Mouse (Mus musculus): ENCODE measurements around the gene Gtf2h3. TPM values are rescaled to one million over a fixed set of nuclear protein-coding genes. Genes with fewer than 3 reads are reported as not detected.
"Not testable (repeated sequence)": the region's sequence is repeated elsewhere in the genome, so short reads cannot be mapped to it uniquely, and the experiment has no call there.

Gene Gtf2h3
- polyA plus RNA-seq, 1 experiment from 2014 or later: 69.2 TPM

DNA sequence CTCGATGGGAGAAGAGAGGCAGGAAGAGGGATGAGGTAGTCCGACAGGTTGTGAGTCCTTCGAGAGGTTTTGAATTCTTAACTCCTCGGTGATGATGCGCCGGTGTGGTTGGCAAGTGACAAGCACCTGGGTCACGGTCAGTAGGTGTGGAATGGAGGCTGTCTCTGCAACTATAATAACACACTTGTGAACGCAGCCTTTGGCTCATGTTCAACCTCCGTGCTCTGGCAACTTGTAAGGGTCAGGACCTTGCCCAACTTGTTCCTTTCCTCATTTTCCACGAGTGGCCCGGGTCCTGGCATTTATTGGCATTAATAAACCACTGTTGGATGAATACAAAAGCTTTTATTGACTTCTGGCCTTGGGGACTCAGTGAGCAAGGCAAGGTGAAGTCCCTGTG lies 50.7 kb downstream of the Gtf2h3 start:
- Histone ChIP-seq H3K36me3 (peaks cover 28% of the 10 kb centered on the region), H3K9me3 (no peaks in the 10 kb centered on the region), H3K4me1 (peaks cover 20% of the 10 kb centered on the region), H3K4me3 (peak overlapping the region; percentile 99), H3K27me3 (ENCODE audit: insufficient read depth, poor library complexity, severe bottlenecking) (no peaks in the 10 kb centered on the region), H3K27ac (peak overlapping the region; percentile 90)
- DNase-seq (ENCODE audit: low spot score): no peak
- 20% methylated on average over 11 of the region's 11 CpGs for WGBS

- no peak for DNase-seq (ENCODE audit: low spot score)
- H3K9me3 ChIP-seq: no peaks in the 10 kb centered on the region
- no peak overlapping the region for H3K4me3 ChIP-seq
- no peaks in the 10 kb centered on the region for H3K27me3 ChIP-seq (ENCODE audit: insufficient read depth, poor library complexity, severe bottlenecking)
- H3K27ac ChIP-seq: no peak overlapping the region
- H3K36me3 ChIP-seq: peaks cover 44% of the 10 kb centered on the region
- peaks cover 20% of the 10 kb centered on the region for H3K4me1 ChIP-seq
- 93% methylated on average over 11 of the region's 11 CpGs for WGBS
Measured at GRCm38 (mm10) chr5:124631685-124632084, 52.7 kb downstream of the Gtf2h3 start.

- no peaks in the 10 kb centered on the region for H3K9me3 ChIP-seq
- H3K4me3 ChIP-seq: no peak overlapping the region
- peaks cover 52% of the 10 kb centered on the region for H3K36me3 ChIP-seq
- H3K4me1 ChIP-seq: peaks cover 20% of the 10 kb centered on the region
- 64% methylated on average over 5 of the region's 5 CpGs for WGBS
- H3K27me3 ChIP-seq (ENCODE audit: insufficient read depth, poor library complexity, severe bottlenecking): no peaks in the 10 kb centered on the region
- H3K27ac ChIP-seq: no peak overlapping the region
- no peak for DNase-seq (ENCODE audit: low spot score)
Measured at GRCm38 (mm10) chr5:124632461-124632860, 53.5 kb downstream of the Gtf2h3 start.

DNA sequence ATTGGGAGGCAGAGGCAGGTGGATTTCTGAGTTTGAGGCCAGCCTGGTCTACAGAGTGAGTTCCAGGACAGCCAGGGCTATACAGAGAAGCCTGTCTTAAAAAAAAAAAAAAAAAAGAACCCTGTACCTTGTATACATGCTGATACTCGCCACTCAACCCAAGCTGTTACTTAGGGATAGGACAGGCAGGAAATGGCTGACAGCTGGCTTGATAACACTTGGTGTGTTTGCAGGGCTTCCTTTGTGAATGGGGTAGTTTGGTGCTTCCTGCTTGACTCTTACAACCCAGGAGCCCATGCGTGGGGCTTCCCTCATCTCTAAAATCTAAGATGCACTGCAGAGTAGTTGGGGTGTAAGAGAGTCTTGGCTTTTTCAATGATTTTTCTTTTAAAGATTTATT lies 54.5 kb downstream of the Gtf2h3 start:
- Histone ChIP-seq H3K4me1 (peaks cover 14% of the 10 kb centered on the region), H3K9me3 (no peaks in the 10 kb centered on the region), H3K36me3 (peaks cover 60% of the 10 kb centered on the region), H3K27ac (no peak overlapping the region), H3K4me3 (no peak overlapping the region), H3K27me3 (ENCODE audit: insufficient read depth, poor library complexity, severe bottlenecking) (no peaks in the 10 kb centered on the region)
- DNase-seq (ENCODE audit: low spot score): no peak
- WGBS: 46% methylated on average over 2 of the region's 2 CpGs

DNA sequence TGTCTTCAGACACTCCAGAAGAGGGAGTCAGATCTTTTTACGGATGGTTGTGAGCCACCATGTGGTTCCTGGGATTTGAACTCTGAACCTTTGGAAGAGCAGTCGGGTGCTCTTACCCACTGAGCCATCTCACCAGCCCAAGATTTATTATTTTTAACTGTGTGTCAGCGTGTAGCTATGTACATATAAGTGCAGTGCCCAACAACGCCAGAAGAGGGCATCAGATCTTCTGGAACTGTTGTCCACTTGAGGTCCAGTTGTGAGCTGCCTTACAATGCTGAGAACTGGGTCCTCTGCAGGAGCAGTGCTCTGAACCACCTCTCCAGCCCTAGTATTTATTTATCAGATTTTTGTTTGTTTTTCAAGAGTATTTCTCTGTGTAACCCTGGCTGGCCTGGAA lies 56.1 kb downstream of the Gtf2h3 start:
- not testable (repeated sequence) for DNase-seq (ENCODE audit: low spot score); H3K4me1 ChIP-seq; H3K4me3 ChIP-seq; H3K9me3 ChIP-seq; H3K27me3 ChIP-seq (ENCODE audit: insufficient read depth, poor library complexity, severe bottlenecking); H3K27ac ChIP-seq
- 82% methylated on average over 4 of the region's 4 CpGs for WGBS
- H3K36me3 ChIP-seq: peaks cover 77% of the 10 kb centered on the region

- peaks cover 81% of the 10 kb centered on the region for H3K36me3 ChIP-seq
Measured at GRCm38 (mm10) chr5:124636139-124636538, 57.2 kb downstream of the Gtf2h3 start.

GRCm38 (mm10) chr5:124636694-124637093 lies 57.8 kb downstream of the Gtf2h3 start:
- H3K4me1 ChIP-seq: no peaks in the 10 kb centered on the region
- WGBS: 97% methylated on average over 4 of the region's 4 CpGs
- peaks cover 86% of the 10 kb centered on the region for H3K36me3 ChIP-seq
- no peak overlapping the region for H3K27ac ChIP-seq
- no peak for DNase-seq (ENCODE audit: low spot score)
- H3K4me3 ChIP-seq: no peak overlapping the region
- no peaks in the 10 kb centered on the region for H3K27me3 ChIP-seq (ENCODE audit: insufficient read depth, poor library complexity, severe bottlenecking)
- no peaks in the 10 kb centered on the region for H3K9me3 ChIP-seq

More at GRCm38 (mm10) chr5:124636139-124636538, 57.2 kb downstream of the Gtf2h3 start:
- Histone ChIP-seq H3K4me1 (no peaks in the 10 kb centered on the region), H3K9me3 (no peaks in the 10 kb centered on the region), H3K27ac (no peak overlapping the region), H3K4me3 (no peak overlapping the region), H3K27me3 (ENCODE audit: insufficient read depth, poor library complexity, severe bottlenecking) (no peaks in the 10 kb centered on the region)
- DNase-seq (ENCODE audit: low spot score): no peak
- WGBS: 93% methylated on average over 3 of the region's 3 CpGs

GRCm38 (mm10) chr5:124637300-124637699 lies 58.4 kb downstream of the Gtf2h3 start:
- 91% methylated on average over 11 of the region's 11 CpGs for WGBS

DNA sequence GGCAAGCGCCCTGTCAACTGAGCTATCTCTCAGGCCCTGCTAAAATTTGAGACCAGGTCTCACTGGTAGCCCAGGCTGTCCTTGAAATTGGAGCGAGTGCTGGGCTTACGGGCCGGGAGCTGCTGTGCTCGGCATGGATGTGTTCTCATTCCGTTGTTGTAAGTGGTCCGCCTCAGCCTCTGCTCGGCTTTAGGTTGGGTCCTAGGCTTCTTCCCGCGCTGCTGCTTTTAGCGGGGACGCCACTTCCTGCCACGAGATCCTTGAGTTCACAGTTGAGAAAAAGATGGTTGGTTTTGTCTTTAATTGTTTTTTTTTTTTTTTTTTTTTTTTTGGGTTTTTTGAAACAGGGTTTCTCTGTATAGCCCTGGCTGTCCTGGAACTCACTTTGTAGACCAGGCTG lies 58.9 kb downstream of the Gtf2h3 start:
- no peak overlapping the region for H3K4me3 ChIP-seq
- H3K4me1 ChIP-seq: no peaks in the 10 kb centered on the region
- no peaks in the 10 kb centered on the region for H3K9me3 ChIP-seq
- 92% methylated on average over 13 of the region's 13 CpGs for WGBS
- no peak overlapping the region for H3K27ac ChIP-seq
- DNase-seq (ENCODE audit: low spot score): no peak
- peaks cover 94% of the 10 kb centered on the region for H3K36me3 ChIP-seq
- no peaks in the 10 kb centered on the region for H3K27me3 ChIP-seq (ENCODE audit: insufficient read depth, poor library complexity, severe bottlenecking)

More at GRCm38 (mm10) chr5:124637300-124637699, 58.4 kb downstream of the Gtf2h3 start:
- no peak overlapping the region for H3K27ac ChIP-seq
- no peak for DNase-seq (ENCODE audit: low spot score)
- peaks cover 89% of the 10 kb centered on the region for H3K36me3 ChIP-seq
- no peaks in the 10 kb centered on the region for H3K9me3 ChIP-seq
- no peaks in the 10 kb centered on the region for H3K4me1 ChIP-seq
- H3K27me3 ChIP-seq (ENCODE audit: insufficient read depth, poor library complexity, severe bottlenecking): no peaks in the 10 kb centered on the region
- H3K4me3 ChIP-seq: no peak overlapping the region

Other genes with a start within 250 kb of the Gtf2h3 start
- 34.4 and 43.7 TPM in 2 replicates for gene Cdk2ap1, start 216.1 kb upstream of the Gtf2h3 start, polyA plus RNA-seq (2016; fragmentation: Nextera tagmentation; extraction: Ambion mirVana)
- gene Sbno1, start 153.1 kb upstream of the Gtf2h3 start, polyA plus RNA-seq (2016; fragmentation: Nextera tagmentation; extraction: Ambion mirVana): 74.4 and 80.5 TPM in 2 replicates
- gene Kmt5a, start 139.2 kb upstream of the Gtf2h3 start, polyA plus RNA-seq (2016; fragmentation: Nextera tagmentation; extraction: Ambion mirVana): 49.6 and 54.5 TPM in 2 replicates
- 13.3 and 18.3 TPM in 2 replicates for gene Rilpl2, start 100.8 kb upstream of the Gtf2h3 start, polyA plus RNA-seq (2016; fragmentation: Nextera tagmentation; extraction: Ambion mirVana)
- 25.5 and 26.8 TPM in 2 replicates for gene Snrnp35, start 96.0 kb upstream of the Gtf2h3 start, polyA plus RNA-seq (2016; fragmentation: Nextera tagmentation; extraction: Ambion mirVana)
- gene Rilpl1, start 47.7 kb upstream of the Gtf2h3 start, polyA plus RNA-seq (2016; fragmentation: Nextera tagmentation; extraction: Ambion mirVana): 22.7 and 25.5 TPM in 2 replicates
- 523 and 570 TPM in 2 replicates for gene Tmed2, start 38.4 kb upstream of the Gtf2h3 start, polyA plus RNA-seq (2016; fragmentation: Nextera tagmentation; extraction: Ambion mirVana)
- gene Ddx55, start 26.3 kb upstream of the Gtf2h3 start, polyA plus RNA-seq (2016; fragmentation: Nextera tagmentation; extraction: Ambion mirVana): 11.4 and 13.0 TPM in 2 replicates
- 73.6 and 88.1 TPM in 2 replicates for gene Eif2b1, start within 50 bp of the Gtf2h3 start, polyA plus RNA-seq (2016; fragmentation: Nextera tagmentation; extraction: Ambion mirVana)
- gene Atp6v0a2, start 49.4 kb downstream of the Gtf2h3 start, polyA plus RNA-seq (2016; fragmentation: Nextera tagmentation; extraction: Ambion mirVana): 40.0 and 43.6 TPM in 2 replicates
- 0.04 and 0.09 TPM in 2 replicates for gene Dnah10, start 145.9 kb downstream of the Gtf2h3 start, polyA plus RNA-seq (2016; fragmentation: Nextera tagmentation; extraction: Ambion mirVana)